Mouse (Mus musculus) midbrain, embryonic 14.5 days (tissue): Measurements from ENCODE around the gene Npy1r. TPM values are rescaled to one million over a fixed set of nuclear protein-coding genes. Genes with fewer than 3 reads are reported as not detected.

ENCODE experiments used
- ATAC-seq: fragments of 200-750 bp; cut with Nextera tagmentation; 2 replicates; pipeline ENCODE4 v1.8.0; 2017; ENCODE audit warnings: moderate number of reproducible peaks, moderate library complexity; ENCODE audit not compliant: low FRiP score, low TSS enrichment
- DNase-seq: peaks from one replicate; pipeline ENCODE4 v3.0.0-alpha.2; 2015
- H3K27ac ChIP-seq: fragments of 300-500 bp; sonication (generic); replicated peaks from 2 replicates; pipeline ENCODE4 v1.5.1; 2014; ENCODE audit warnings: mild to moderate bottlenecking, low read depth, low read length, moderate library complexity
- H3K27me3 ChIP-seq: fragments of 300-500 bp; sonication (generic); 2 replicates; pipeline ENCODE4 v1.6.1; 2014; ENCODE audit warnings: low read length, control low read depth, mixed read lengths; ENCODE audit not compliant: control insufficient read depth, insufficient read depth
- H3K36me3 ChIP-seq: fragments of 300-500 bp; sonication (generic); 2 replicates; pipeline ENCODE4 v1.6.1; 2014; ENCODE audit warnings: low read length, control low read depth; ENCODE audit not compliant: control insufficient read depth, insufficient read depth
- H3K4me1 ChIP-seq: fragments of 300-500 bp; sonication (generic); 2 replicates; pipeline ENCODE4 v1.6.1; 2014; ENCODE audit warnings: mild to moderate bottlenecking, antibody characterized with exemption, low read length, control low read depth; ENCODE audit not compliant: control insufficient read depth, insufficient read depth
- H3K4me2 ChIP-seq: fragments of 300-500 bp; sonication (generic); 2 replicates; pipeline ENCODE4 v1.6.1; 2014; ENCODE audit warnings: mild to moderate bottlenecking, low read length, moderate library complexity
- H3K4me3 ChIP-seq: fragments of 300-500 bp; sonication (generic); replicated peaks from 2 replicates; pipeline ENCODE4 v1.5.1; 2014; ENCODE audit warnings: low read depth, low read length
- H3K9ac ChIP-seq: fragments of 300-500 bp; sonication (generic); replicated peaks from 2 replicates; pipeline ENCODE4 v1.6.1; 2014; ENCODE audit warnings: mild to moderate bottlenecking, low read length, moderate library complexity
- H3K9me3 ChIP-seq: fragments of 300-500 bp; sonication (generic); 2 replicates; pipeline ENCODE4 v1.6.1; 2016; ENCODE audit warnings: low read length, control low read depth, mixed read lengths; ENCODE audit not compliant: control insufficient read depth
- WGBS: fragments of 180-500 bp; shearing (Covaris S2); extraction: QIAGEN DNeasy Blood & Tissue Kit; methylation state at CpG from one replicate; pipeline ENCODE4 v1.1.7; 2014; 5-methylcytosine and 5-hydroxymethylcytosine counted together
- polyA plus RNA-seq: library from polyadenylated mRNA; unstranded; fragments of >200 nt; fragmentation: Nextera tagmentation; extraction: Ambion mirVana; gene quantifications from 2 replicates; pipeline ENCODE4 v1.2.1, GENCODE M21; 2014

The Npy1r gene
- polyA plus RNA-seq, 1 experiment from 2014 or later: 4.5 TPM

DNA sequence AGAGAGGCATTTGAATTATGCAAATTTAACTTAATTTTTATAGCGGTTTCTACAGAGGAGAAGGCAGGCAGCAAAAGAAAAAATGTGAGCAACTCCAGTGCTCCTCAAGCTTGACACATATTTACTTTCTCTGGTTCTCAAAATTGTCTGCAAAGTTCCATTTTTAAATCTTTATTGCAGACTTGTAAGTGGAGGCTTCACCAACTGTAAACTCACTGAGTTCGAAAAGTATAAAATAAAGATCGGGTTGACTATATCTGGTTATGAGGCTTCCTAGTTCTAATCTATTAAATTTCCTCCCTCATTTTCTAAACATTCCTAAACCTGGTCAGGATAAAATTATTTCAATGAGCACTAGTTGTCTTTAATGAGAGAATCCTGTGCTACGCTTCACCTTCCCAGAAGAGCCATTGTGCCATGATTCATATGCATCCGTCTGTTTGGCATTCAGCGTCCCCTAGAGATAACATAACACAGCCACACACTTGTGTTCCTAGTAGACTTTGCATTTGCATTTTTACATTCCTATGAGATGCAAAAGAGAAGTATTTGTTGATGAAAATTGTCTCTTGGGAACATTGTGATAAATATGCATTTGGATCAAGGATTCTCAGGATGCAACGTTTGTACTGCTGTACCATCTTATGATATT, 17.5 kb downstream of the Npy1r start:
- H3K9me3 ChIP-seq: no peaks in the 10 kb centered on the region
- no peaks in the 10 kb centered on the region for H3K4me1 ChIP-seq
- no peak overlapping the region for H3K4me2 ChIP-seq
- ATAC-seq: no peak
- no peaks in the 10 kb centered on the region for H3K27me3 ChIP-seq
- no peak overlapping the region for H3K9ac ChIP-seq
- H3K36me3 ChIP-seq: no peaks in the 10 kb centered on the region
- no peak overlapping the region for H3K4me3 ChIP-seq
- DNase-seq: no peak
- H3K27ac ChIP-seq: no peak overlapping the region
- 85% methylated on average over 7 of the region's 7 CpGs for WGBS

DNA sequence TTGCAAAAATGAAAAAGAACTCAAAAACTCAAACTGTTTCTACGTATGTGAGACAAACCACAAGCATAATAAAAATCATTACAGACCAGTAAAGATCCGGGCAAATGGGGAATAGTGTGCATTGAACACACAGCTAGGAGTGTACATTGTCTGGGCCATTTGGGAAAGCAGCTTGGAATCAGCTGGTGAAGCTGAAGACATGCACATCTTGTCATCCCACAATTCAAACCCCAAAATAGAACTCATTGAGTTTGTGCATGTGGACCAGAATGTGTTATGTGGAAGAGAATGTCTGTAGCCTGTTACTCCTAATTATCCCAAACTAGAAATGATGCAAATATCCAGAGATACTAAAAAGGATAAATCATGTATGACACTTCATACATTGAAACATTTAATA, 25.8 kb downstream of the Npy1r start:
- H3K9me3 ChIP-seq: no peaks in the 10 kb centered on the region
- no peak for DNase-seq
- 85% methylated on average over 2 of the region's 2 CpGs for WGBS
- H3K9ac ChIP-seq: no peak overlapping the region
- H3K4me3 ChIP-seq: no peak overlapping the region
- ATAC-seq: no peak
- no peaks in the 10 kb centered on the region for H3K36me3 ChIP-seq
- H3K4me2 ChIP-seq: no peak overlapping the region
- no peak overlapping the region for H3K27ac ChIP-seq
- H3K4me1 ChIP-seq: no peaks in the 10 kb centered on the region
- H3K27me3 ChIP-seq: no peaks in the 10 kb centered on the region

GRCm38 (mm10) chr8:66729446-66729845, 32.5 kb downstream of the Npy1r start:
- H3K27me3 ChIP-seq: no peaks in the 10 kb centered on the region
- no peak for ATAC-seq

DNA sequence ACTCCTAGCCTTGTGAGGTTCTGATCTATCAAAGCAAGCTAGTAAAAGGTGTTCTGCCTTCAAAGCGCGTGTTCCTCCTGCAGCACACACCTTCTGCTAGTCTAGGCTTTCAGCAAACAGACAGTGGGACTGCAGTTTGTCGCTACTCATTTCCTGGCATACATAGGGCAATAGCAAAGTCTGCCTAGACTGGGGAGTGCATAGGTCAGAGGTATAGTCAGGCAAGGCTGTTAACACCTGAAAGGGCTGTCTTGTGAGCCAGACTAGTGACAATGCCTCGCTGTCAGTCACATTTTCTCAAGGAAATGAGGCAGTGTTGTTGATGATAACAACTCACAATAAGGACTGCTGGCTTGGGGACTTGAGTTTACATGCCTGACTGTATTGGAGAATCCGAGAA, 35.0 kb downstream of the Npy1r start:
- Histone ChIP-seq H3K36me3 (no peaks in the 10 kb centered on the region), H3K4me2 (no peak overlapping the region), H3K4me1 (no peaks in the 10 kb centered on the region), H3K27ac (no peak overlapping the region), H3K9ac (no peak overlapping the region), H3K9me3 (no peaks in the 10 kb centered on the region), H3K4me3 (no peak overlapping the region), H3K27me3 (no peaks in the 10 kb centered on the region)
- WGBS: 54% methylated on average over 5 of the region's 5 CpGs
- DNase-seq: no peak
- no peak for ATAC-seq

More at GRCm38 (mm10) chr8:66729446-66729845, 32.5 kb downstream of the Npy1r start:
- H3K27ac ChIP-seq: no peak overlapping the region
- DNase-seq: no peak
- H3K9me3 ChIP-seq: no peaks in the 10 kb centered on the region
- no peaks in the 10 kb centered on the region for H3K4me1 ChIP-seq
- H3K36me3 ChIP-seq: no peaks in the 10 kb centered on the region
- H3K9ac ChIP-seq: no peak overlapping the region
- 7% methylated on average over 7 of the region's 7 CpGs for WGBS
- no peak overlapping the region for H3K4me3 ChIP-seq
- H3K4me2 ChIP-seq: no peak overlapping the region

GRCm38 (mm10) chr8:66742359-66742758, 45.4 kb downstream of the Npy1r start:
- no peak for ATAC-seq
- WGBS: 68% methylated on average over 1 of the region's 1 CpGs

GRCm38 (mm10) chr8:66745612-66746011, 48.6 kb downstream of the Npy1r start:
- H3K27me3 ChIP-seq: no peaks in the 10 kb centered on the region
- H3K4me3 ChIP-seq: no peak overlapping the region
- H3K27ac ChIP-seq: no peak overlapping the region
- 94% methylated on average over 3 of the region's 3 CpGs for WGBS
- no peaks in the 10 kb centered on the region for H3K9me3 ChIP-seq
- no peak for ATAC-seq
- DNase-seq: no peak
- no peaks in the 10 kb centered on the region for H3K36me3 ChIP-seq
- H3K9ac ChIP-seq: no peak overlapping the region
- no peak overlapping the region for H3K4me2 ChIP-seq
- H3K4me1 ChIP-seq: no peaks in the 10 kb centered on the region

More at GRCm38 (mm10) chr8:66742359-66742758, 45.4 kb downstream of the Npy1r start:
- H3K9me3 ChIP-seq: no peaks in the 10 kb centered on the region
- no peaks in the 10 kb centered on the region for H3K4me1 ChIP-seq
- DNase-seq: no peak
- H3K4me3 ChIP-seq: no peak overlapping the region
- H3K27ac ChIP-seq: no peak overlapping the region
- H3K27me3 ChIP-seq: no peaks in the 10 kb centered on the region
- no peaks in the 10 kb centered on the region for H3K36me3 ChIP-seq
- no peak overlapping the region for H3K9ac ChIP-seq
- H3K4me2 ChIP-seq: no peak overlapping the region

DNA sequence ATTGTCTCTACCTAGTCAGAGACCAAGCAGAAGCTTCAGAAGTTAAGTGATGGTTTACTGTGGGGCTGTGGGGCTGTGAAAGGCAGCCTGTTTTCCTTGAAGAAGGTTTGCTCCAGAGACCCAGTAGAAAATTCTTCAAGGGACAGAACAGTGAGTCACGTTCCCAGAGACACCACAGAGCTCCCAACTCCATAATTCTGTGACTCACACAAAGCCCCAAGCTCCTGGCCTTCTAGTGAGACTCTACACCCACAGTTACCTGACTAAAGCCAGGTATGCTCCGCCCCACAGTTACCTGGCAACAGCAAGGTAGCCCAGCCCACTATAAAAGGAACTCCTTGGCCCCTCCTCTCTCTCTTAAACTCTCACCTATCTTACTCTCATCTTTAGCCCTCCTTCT, 54.6 kb downstream of the Npy1r start:
- WGBS: 73% methylated on average over 2 of the region's 2 CpGs
- DNase-seq: no peak

DNA sequence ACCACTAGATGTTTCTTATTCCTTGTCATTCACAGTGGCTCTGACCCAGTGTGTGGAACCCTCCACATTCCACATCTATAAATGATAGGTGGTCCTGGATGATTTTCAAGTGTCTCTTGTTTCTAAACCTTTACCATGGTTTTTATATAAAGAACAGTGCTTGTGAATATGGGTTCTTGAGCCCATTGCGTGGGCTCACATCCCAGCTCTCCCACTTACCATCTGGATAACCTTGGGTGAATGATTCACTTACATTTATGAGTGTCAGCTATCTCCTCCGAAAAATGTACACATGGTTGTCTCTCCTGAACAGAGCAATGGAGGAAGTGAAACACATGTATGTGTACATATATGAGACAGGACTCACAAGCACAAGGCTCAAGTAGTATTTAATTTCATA, 59.2 kb downstream of the Npy1r start:
- Histone ChIP-seq H3K9ac (no peak overlapping the region), H3K4me3 (no peak overlapping the region), H3K36me3 (no peaks in the 10 kb centered on the region), H3K27ac (no peak overlapping the region), H3K4me2 (no peak overlapping the region), H3K27me3 (no peaks in the 10 kb centered on the region), H3K9me3 (no peaks in the 10 kb centered on the region), H3K4me1 (no peaks in the 10 kb centered on the region)
- no peak for DNase-seq
- WGBS: 95% methylated on average over 2 of the region's 2 CpGs
- ATAC-seq: no peak

More for the DNA sequence above, 54.6 kb downstream of the Npy1r start:
- no peak overlapping the region for H3K27ac ChIP-seq
- no peak for ATAC-seq
- no peaks in the 10 kb centered on the region for H3K9me3 ChIP-seq
- H3K36me3 ChIP-seq: no peaks in the 10 kb centered on the region
- H3K4me1 ChIP-seq: no peaks in the 10 kb centered on the region
- no peak overlapping the region for H3K4me2 ChIP-seq
- H3K27me3 ChIP-seq: no peaks in the 10 kb centered on the region
- H3K9ac ChIP-seq: no peak overlapping the region
- H3K4me3 ChIP-seq: no peak overlapping the region
